Mouse (Mus musculus) gastrocnemius, adult 2 months (tissue): ENCODE results near the gene Shq1. TPM values are rescaled to one million over a fixed set of nuclear protein-coding genes. Genes with fewer than 3 reads are reported as not detected.

Experiments
- DNase-seq: peaks from one replicate; pipeline ENCODE4 v3.0.0; 2022
- H3K27ac ChIP-seq: fragments of 200-600 bp; 2 replicates; pipeline ENCODE4 v1.8.1; 2022; ENCODE audit warnings: mild to moderate bottlenecking
- H3K4me3 ChIP-seq: fragments of 200-600 bp; 2 replicates; pipeline ENCODE4 v1.8.1; 2022; ENCODE audit warnings: mild to moderate bottlenecking, moderate library complexity
- CTCF ChIP-seq: fragments of 200-600 bp; IDR thresholded peaks from 2 replicates; pipeline ENCODE4 v1.8.1; 2022; ENCODE audit warnings: antibody characterized with exemption, mild to moderate bottlenecking, moderate library complexity
- intact Hi-C: fragments of 180-260 bp; cut with DNase I; formaldehyde crosslinking; loops from one replicate; pipeline ENCODE4 v1.15.1; 2025
- long read RNA-seq, 2 experiments: library from polyadenylated mRNA; stranded (forward); transcript quantifications; one replicate each; pipeline ENCODE4 v2.0.0; 2021
- total RNA-seq, 2 experiments: library from RNA; stranded (reverse); gene quantifications; 2 replicates each; pipeline ENCODE4 v1.2.3; 2021

Shq1 gene
- 1 to 10 TPM; 1.9 TPM for total RNA-seq
- long read RNA-seq, experiment 1, transcript Shq1-204 (11 exons, 1,990 nt), result major isoform, 10 of 10 reads
- long read RNA-seq, experiment 1, partial matches to known transcripts, result 0 of 10 reads
- long read RNA-seq, experiment 1, other reads (novel, unspliced or antisense), result 0 of 10 reads
- long read RNA-seq, experiment 2, partial matches to known transcripts, result 0 of 3 reads
- long read RNA-seq, experiment 2, other reads (novel, unspliced or antisense), result 0 of 3 reads

- peak within 1 kb of the TSS; percentile 85 for H3K4me3 ChIP-seq
- TF ChIP-seq CTCF, result peak; percentile 23; the same call in 1 of the 2 replicates
- intact Hi-C loops, result no loop called here
- DNase-seq, result peak; percentile 91
- H3K27ac ChIP-seq, result peak within 1 kb of the TSS; percentile 78
These were observed at the start of gene Shq1 for GRCm38 (mm10) chr6:100670880-100671344. TSS of gene Shq1 (minus strand) at chr6:100671157.

GRCm38 (mm10) chr6:100720098-100720501, 49.1 kb upstream of the Shq1 start:
- H3K4me3 ChIP-seq, result no peak overlapping the region
- intact Hi-C loops, result no loop called here
- DNase-seq, result no peak
- no peak for TF ChIP-seq CTCF
- no peak overlapping the region for H3K27ac ChIP-seq

- no peak overlapping the region for H3K27ac ChIP-seq
- H3K4me3 ChIP-seq, result no peak overlapping the region
- no peak for DNase-seq
- no peak for TF ChIP-seq CTCF
- intact Hi-C loops, result no loop called here
These were observed 45.9 kb upstream of the Shq1 start for GRCm38 (mm10) chr6:100716817-100717216.

- DNase-seq, result no peak
- no peak for TF ChIP-seq CTCF
- Histone ChIP-seq H3K4me3 (no peak overlapping the region), H3K27ac (no peak overlapping the region)
- intact Hi-C loops, result no loop called here
These were observed 45.2 kb upstream of the Shq1 start for GRCm38 (mm10) chr6:100716152-100716551.

- H3K4me3 ChIP-seq, result no peak overlapping the region
- no peak for TF ChIP-seq CTCF
- no peak for DNase-seq
- intact Hi-C loops, result no loop called here
- H3K27ac ChIP-seq, result no peak overlapping the region
These were observed 44.4 kb upstream of the Shq1 start for GRCm38 (mm10) chr6:100715296-100715828.

GRCm38 (mm10) chr6:100710866-100711265, 39.9 kb upstream of the Shq1 start:
- DNase-seq, result no peak
- no peak overlapping the region for H3K4me3 ChIP-seq
- no peak overlapping the region for H3K27ac ChIP-seq
- no peak for TF ChIP-seq CTCF
- intact Hi-C loops, result no loop called here

- no peak for DNase-seq
- peak; percentile 38; the same call in 1 of the 2 replicates for TF ChIP-seq CTCF
- intact Hi-C loops, result no loop called here
- H3K4me3 ChIP-seq, result no peak overlapping the region
- H3K27ac ChIP-seq, result no peak overlapping the region
These were observed 39.2 kb upstream of the Shq1 start for GRCm38 (mm10) chr6:100710170-100710569.

- Histone ChIP-seq H3K4me3 (no peak overlapping the region), H3K27ac (no peak overlapping the region)
- TF ChIP-seq CTCF, result no peak
- intact Hi-C loops, result no loop called here
- DNase-seq, result peak; percentile 61
These were observed 38.5 kb upstream of the Shq1 start for GRCm38 (mm10) chr6:100709483-100709882.

GRCm38 (mm10) chr6:100708996-100709395, 38.0 kb upstream of the Shq1 start:
- Histone ChIP-seq H3K27ac (no peak overlapping the region), H3K4me3 (no peak overlapping the region)
- intact Hi-C loops, result no loop called here
- peak; percentile 39 for DNase-seq
- no peak for TF ChIP-seq CTCF

- TF ChIP-seq CTCF, result no peak
- no peak overlapping the region for H3K27ac ChIP-seq
- intact Hi-C loops, result no loop called here
- no peak overlapping the region for H3K4me3 ChIP-seq
- DNase-seq, result no peak
These were observed 37.3 kb upstream of the Shq1 start for GRCm38 (mm10) chr6:100708248-100708647.

GRCm38 (mm10) chr6:100707557-100707956, 36.6 kb upstream of the Shq1 start:
- TF ChIP-seq CTCF, result no peak
- peak; percentile 57 for DNase-seq
- intact Hi-C loops, result no loop called here
- Histone ChIP-seq H3K27ac (no peak overlapping the region; the same call in 1 of the 2 replicates), H3K4me3 (no peak overlapping the region)

- intact Hi-C loops, result no loop called here
- Histone ChIP-seq H3K27ac (no peak overlapping the region), H3K4me3 (no peak overlapping the region)
- TF ChIP-seq CTCF, result no peak
- DNase-seq, result no peak
These were observed 35.9 kb upstream of the Shq1 start for GRCm38 (mm10) chr6:100706861-100707260.

- Histone ChIP-seq H3K27ac (peak overlapping the region; percentile 56), H3K4me3 (peak overlapping the region; percentile 73)
- no peak for DNase-seq
- intact Hi-C loops, result no loop called here
- TF ChIP-seq CTCF, result no peak
These were observed 34.4 kb upstream of the Shq1 start for GRCm38 (mm10) chr6:100705366-100705811.
